Mouse (Mus musculus) R1 (cell line): ENCODE measurements at regions not wholly inside any gene's neighbourhood (a gene's known extent, or its start where the extent isn't known, plus 50 kb on each side); places are given as distances from the start of the nearest gene placed in this dataset.

Experiments
- DNase-seq: peaks from one replicate; pipeline ENCODE4 v3.0.0-alpha.2; 2018; ENCODE audit warnings: low read depth, low spot score

DNA sequence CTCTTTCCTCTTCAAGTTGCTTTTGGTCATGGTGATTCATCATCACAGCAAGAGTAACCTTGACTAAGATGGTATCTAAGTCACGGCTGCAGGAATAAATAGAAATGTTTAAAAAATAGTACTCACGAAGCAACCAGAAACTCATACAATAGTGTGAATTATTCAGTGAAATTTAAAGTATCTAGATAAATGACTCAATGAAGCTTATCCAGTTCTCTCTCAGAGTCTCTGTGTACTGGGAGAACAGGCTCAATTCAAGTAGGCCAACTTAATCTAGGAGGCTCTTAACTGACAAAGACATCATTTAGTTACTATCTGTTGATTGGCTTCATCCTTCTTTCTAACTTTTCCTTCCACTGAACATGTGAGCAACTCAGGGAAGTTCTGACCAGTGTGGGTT lies 175.5 kb upstream of the Pcdh15 start:
- DNase-seq = no peak

DNA sequence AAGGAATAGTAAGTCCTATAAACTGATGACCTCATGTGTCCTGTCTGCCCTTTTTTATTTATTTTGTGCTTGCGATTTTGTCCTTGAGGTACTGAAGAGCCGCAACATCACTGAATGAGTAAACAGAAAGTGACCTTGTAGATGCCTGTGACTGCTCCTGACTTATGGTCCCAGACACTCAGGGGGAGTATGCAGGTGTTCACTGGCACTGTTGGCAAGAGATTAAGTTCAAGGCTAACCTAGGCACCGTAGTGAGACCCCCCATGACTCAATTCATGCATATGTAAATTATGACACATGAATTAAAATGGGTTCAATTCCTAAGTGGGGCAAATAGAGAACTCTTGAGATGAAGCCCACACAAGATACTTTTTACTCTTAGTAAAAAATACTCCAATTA lies 142.2 kb upstream of the Pcdh15 start:
- DNase-seq = peak; percentile 56

DNA sequence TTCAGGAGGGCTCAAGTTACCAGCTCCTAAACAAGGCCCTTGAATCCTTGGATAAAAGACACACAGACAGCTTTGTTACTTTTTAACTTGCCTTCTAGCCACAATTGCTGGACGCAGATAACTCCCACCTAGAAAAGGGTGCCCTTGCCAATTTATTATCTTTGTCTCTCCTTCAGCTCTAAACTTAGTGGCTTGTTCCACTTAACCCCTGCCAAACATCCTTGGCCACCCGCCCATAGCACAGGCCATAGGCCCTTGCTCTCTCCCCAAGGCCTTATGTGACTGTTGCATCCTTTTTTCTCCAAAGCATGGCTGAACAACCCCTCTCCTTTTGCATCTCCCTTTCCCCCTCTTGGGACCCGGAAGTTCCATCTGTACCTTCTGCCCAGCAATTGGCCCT lies 139.1 kb upstream of the Pcdh15 start:
- no peak for DNase-seq

DNA sequence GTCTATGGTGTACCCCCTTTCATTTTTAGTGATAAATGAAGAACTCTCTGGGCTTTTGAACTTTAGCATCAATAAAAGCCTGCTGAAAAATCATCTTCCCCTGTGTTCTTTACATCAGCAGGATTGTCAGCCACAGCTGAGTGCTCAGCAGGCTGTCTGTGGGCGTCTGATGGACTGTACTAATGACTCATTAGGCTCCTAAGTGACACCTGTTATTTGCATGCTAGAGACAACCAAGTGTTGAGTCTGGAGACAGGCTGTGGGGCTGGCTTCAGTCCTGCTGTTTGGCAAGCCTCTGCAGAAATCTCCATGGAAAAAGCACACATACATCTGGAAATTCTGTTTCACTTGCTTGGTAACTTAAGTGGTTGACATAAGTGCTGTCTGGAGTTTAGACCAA lies 117.8 kb upstream of the Pcdh15 start:
- no peak for DNase-seq

DNA sequence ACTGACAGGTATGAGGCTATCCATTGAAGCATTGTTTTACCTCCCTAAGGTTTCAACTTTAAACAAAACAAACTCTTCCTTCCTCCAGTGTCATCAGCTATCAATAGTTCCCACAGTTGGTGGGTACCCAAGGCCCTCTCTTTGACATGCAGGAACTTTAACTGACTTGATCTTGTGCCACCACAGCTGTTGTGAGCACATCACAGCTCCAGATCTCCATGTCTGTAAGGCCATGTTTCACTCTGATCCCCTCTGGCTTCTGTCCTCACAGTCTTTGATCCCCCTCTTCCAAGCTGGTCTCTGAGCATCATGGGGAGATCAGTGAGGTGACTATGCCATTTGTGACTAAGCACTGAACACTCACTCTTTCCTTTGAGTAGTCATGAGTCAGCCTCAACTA lies 110.8 kb upstream of the Pcdh15 start:
- no peak for DNase-seq

DNA sequence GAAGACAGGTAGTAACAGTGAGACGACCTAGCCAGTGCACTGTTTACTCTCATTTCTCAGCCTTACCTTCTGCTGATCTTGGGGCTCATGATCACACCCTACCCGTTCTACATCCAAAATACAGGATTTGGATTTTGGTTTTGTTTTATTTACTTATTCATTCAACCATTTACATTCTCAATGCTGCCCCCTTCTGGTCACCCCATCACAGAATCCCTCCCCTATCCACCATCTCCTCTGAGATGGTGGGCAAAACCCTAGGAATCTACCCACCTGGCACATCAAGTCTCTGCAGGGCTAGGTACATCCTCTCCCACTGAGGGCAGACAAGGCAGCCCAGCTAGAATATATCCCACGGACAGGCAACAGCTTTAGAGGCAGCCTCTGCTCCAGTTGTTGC lies 88.2 kb upstream of the Pcdh15 start:
- peak; percentile 58 for DNase-seq

DNA sequence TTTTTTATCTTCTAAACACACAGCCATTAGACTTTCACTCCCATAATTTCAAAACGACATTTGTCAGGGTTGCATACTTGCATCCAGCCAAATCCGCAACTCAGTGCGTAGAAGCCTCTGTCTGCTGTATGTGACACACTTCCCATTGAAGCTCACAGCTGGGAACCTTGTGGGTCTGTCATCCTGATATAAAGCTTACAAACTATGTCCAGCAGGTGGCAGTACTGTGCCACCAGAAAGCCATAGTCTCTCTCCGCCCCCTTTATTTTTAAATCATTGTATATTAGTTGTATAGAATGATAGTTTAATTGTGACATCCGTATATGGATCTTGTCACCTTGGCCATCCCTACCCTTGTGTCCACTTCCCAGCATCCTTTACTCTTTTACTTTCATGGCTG lies 87.3 kb upstream of the Pcdh15 start:
- peak; percentile 61 for DNase-seq

DNA sequence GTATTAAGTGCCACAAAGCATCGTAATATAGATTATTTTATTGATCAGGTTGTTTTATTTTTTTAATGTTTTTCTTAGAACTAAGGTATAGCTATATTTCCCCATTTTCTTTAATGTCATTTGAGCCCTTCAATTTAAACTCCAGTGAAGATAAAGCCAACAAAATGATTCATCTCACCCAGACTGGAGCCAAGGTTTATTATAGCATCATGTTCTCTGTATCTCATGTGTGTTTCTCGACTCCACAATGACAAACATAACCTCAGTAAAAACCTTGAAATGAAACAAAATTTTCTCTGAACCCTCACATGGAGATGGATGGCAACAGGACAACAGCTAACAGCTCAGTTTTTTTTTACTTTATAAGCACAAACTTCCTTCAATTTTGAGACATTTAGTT lies 61.7 kb upstream of the Pcdh15 start:
- no peak for DNase-seq

DNA sequence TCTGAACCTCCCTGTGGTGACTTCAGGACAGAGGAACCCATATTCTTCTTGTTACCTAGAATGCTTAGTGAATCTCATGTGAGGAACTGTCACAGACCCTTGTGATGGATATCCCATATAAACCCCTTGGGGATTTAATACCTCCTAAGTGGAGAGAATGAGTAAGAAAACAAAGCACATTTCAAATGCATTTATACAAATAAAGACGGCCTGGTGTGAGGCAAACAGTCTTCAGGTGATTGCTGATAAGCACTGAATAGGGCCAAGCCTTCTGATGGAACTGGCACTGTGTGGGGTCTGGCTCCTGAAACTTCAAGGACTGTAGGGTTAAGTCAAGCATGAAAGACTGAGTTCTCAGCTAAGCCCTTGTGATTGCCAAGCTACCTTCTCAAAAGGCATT lies 59.6 kb upstream of the Pcdh15 start:
- peak; percentile 57 for DNase-seq
